Mouse (Mus musculus) brain, adult 10 weeks (tissue): ENCODE results near the gene Acadm. TPM values are rescaled to one million over a fixed set of nuclear protein-coding genes. Genes with fewer than 3 reads are reported as not detected.

Experiments
- polyA plus RNA-seq: library from polyadenylated mRNA; stranded (reverse); fragments of 350-450 nt; fragmentation: Illumina TruSeq; extraction: RNeasy Lipid Tissue Mini Kit (QIAGEN cat#74804); gene quantifications from one replicate; pipeline ENCODE4 v1.2.3, GENCODE M21; 2015; ENCODE audit warnings: low read depth, low replicate concordance

The Acadm gene
- polyA plus RNA-seq, result 70.9 TPM

GRCm38 (mm10) chr3:153944335-153944990 lies at the start of gene Acadm:
Acadm (minus strand) TSS chr3:153944632.

GRCm38 (mm10) chr3:153973171-153973948 lies 28.9 kb upstream of the Acadm start, which contains the start of gene Slc44a5:
Slc44a5 (plus strand) TSS chr3:153973436.

GRCm38 (mm10) chr3:153912546-153913509 lies 31.6 kb downstream of the Acadm start, which contains the start of gene Rabggtb:
Rabggtb (minus strand) TSS chr3:153913009.

GRCm38 (mm10) chr3:153906136-153906871 lies 38.1 kb downstream of the Acadm start, which contains the start of gene Msh4:
Msh4 (minus strand) TSS chr3:153906138.

Other genes starting within 250 kb of the Acadm start
- 8.2 TPM for gene St6galnac3, start 219.5 kb downstream of the Acadm start, polyA plus RNA-seq
- not detected for gene Asb17, start 100.4 kb downstream of the Acadm start, polyA plus RNA-seq
- gene Msh4, start 38.5 kb downstream of the Acadm start, polyA plus RNA-seq, result not detected
- gene Rabggtb, start 31.6 kb downstream of the Acadm start, polyA plus RNA-seq, result 88.4 TPM
- 6.3 TPM for gene Slc44a5, start 28.8 kb upstream of the Acadm start, polyA plus RNA-seq